Mouse (Mus musculus): Measurements from ENCODE around the gene Tnfsfm13.

DNA sequence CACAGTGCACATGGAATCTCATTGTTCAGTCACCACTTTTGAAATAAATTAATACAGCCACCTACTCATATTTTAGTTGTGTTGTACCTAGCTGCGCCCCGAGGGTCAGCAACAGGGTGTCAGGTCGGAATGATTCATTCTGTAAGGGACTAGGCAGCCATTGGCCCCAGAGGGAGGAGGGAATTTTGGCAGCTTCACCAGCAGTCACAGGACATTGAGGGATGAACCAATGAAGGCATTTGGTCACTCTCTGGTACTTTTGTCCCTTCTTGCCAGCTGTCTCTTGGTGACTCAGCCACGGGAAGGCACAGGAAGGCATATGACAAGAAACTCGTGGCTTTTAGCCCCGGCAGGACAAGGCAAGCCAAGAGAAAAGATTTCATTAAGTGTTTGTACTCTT lies 32.1 kb downstream of the Tnfsfm13 start:
- no peak for TF ChIP-seq POLR2A (IDR thresholded peaks at IDR 0.05; ENCODE audit: borderline replicate concordance, low read depth, low read length)
- no peak for TF ChIP-seq CTCF (IDR thresholded peaks at IDR 0.05; ENCODE audit: low read depth, low read length)
